Mouse (Mus musculus) adrenal gland, adult 2 months (tissue): ENCODE results near the gene Fam131a. TPM values are rescaled to one million over a fixed set of nuclear protein-coding genes. Genes with fewer than 3 reads are reported as not detected.
"Not testable (repeated sequence)": the region's sequence is repeated elsewhere in the genome, so short reads cannot be mapped to it uniquely, and the experiment has no call there.

Source experiments
- DNase-seq: peaks from one replicate; pipeline ENCODE4 v3.0.0; 2021
- long read RNA-seq: library from polyadenylated mRNA; stranded (forward); transcript quantifications from one replicate; pipeline ENCODE4 v2.0.0, GENCODE M21; 2021
- polyA plus RNA-seq: library from polyadenylated mRNA; depleted of rRNA; stranded (reverse); fragments of >200 nt; gene quantifications from 2 replicates; pipeline ENCODE4 v1.2.3, GENCODE M21; 2012; rRNA removed
- total RNA-seq, 2 experiments: library from RNA; stranded (reverse); gene quantifications; 2 replicates each; pipeline ENCODE4 v1.2.3; 2021

Gene Fam131a
- total RNA-seq (10 to 100 TPM; 10.3 to 13.3 TPM), polyA plus RNA-seq (24.9 and 29.4 TPM in 2 replicates)
- long read RNA-seq, partial matches to known transcripts, result 0 of 4 reads
- long read RNA-seq, other reads (novel, unspliced or antisense), result 1 of 4 reads

GRCm38 (mm10) chr16:20693111-20693701 is at the start of gene Fam131a:
Fam131a (plus strand) TSS chr16:20693241.
- DNase-seq, result peak; percentile 94

DNA sequence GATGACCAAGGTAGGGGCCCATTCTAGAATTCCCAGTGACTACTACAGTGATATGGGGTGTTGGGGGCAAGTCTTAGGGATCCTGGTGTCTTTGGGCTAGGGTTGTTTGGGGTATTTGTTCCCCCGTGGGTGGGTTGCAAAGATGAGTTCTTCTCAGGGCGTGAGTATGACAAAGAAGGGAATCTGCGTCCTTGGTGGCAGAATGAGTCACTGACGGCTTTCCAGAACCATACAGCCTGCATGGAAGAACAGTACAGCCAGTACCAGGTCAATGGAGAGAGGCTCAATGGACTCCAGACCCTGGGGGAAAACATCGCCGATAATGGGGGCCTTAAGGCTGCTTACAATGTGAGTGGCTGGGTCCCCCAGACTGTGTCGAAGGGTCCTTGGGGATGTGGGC is 49.1 kb upstream of the Fam131a start:
- peak; percentile 80 for DNase-seq

DNA sequence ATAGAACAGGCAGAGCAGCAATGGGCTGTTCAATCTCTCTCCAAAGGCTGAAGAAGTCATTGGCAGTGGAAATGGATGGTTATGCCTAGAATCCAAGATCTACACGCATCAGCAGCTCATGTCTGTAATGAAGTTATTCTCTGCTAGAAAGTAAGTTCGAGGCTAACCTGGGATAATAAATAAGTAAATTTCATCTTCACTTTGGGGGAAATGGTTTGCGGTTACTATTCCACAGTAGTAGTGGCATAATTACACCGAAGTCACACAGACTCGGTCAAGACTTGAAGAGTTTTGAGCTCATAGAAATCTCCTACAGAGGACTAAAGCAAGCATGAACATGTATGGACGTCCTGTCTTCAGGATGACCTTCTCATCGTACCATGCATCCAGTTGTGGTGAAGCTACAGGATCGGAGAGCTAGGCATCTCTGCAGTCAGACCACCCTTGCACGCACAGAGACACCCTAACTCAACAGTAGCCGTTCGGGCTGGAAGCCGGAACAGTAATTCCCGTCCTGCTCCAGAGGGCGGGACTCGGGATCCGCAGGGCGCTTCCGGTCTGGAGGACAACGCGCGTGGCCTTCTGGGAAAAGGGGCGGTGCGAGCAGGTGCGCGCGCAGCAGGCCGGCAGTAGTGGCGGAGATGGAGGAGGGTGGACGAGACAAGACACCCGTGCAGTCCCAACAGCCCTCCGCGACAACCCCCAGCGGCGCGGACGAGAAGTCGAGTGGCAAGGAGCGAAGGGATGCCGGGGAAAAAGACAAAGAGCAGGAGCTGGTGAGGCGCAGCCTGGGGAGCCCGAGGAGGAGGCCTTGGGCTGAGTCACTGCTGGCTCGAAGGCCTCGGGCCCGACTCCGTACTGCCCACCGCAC is 41.7 kb upstream of the Fam131a start, which contains the start of gene Psmd2:
Gene Psmd2, plus strand, starts transcription at position 577 of the 871 bp plus-strand sequence.
- peak; percentile 98 for DNase-seq

DNA sequence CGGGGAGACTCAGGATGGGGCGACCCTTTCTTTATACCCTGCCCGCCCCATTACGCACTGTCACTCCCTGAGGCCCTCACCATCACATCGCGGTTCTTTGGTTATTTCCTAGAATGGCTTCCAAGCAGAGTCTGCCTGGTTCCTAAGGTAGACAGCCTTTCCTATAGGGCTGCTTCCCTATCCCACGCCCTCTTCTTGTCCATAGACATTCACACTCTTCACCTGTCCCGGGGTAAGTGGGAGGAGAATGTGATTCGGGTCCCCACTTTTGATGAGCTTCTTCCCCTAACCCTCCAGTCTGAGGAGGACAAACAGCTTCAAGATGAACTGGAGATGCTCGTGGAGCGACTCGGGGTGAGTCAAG is 41.1 kb upstream of the Fam131a start:
- DNase-seq, result no peak

DNA sequence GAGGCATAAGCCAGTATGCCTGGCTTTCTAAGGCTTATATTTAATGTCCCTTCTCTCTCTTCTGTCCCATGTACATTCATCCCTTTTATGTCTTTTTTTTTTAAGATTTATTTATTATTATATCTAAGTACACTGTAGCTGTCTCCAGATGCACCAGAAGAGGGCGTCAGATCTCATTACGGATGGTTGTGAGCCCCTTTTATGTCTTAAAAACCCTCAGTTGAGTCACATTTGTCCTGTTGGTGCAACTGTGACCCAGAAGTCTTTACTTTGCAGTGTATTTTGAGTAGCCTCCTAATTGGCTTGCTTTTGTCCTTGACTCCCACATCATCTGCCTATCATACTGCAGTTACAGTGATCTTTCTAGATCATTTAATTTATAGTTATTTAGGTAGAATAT is 39.7 kb upstream of the Fam131a start:
- no peak for DNase-seq

DNA sequence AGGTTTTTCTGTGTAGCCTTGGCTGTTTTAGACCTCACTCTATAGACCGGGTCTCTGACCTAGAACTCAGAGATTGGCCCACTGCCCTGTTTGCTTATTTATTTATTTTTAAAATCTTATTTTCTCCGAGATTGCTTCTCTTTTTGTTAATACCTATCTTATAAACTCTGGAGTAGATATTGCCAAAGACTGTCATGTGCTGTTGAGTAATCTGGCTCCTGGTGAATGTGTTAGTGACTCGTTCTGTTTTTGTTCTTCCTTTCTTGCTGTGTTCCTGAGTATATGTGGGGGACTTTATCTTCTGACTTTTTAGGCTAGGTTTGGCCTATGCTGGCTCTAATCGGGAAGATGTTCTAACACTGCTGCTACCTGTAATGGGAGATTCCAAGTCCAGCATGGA is 35.4 kb upstream of the Fam131a start:
- DNase-seq, result no peak

DNA sequence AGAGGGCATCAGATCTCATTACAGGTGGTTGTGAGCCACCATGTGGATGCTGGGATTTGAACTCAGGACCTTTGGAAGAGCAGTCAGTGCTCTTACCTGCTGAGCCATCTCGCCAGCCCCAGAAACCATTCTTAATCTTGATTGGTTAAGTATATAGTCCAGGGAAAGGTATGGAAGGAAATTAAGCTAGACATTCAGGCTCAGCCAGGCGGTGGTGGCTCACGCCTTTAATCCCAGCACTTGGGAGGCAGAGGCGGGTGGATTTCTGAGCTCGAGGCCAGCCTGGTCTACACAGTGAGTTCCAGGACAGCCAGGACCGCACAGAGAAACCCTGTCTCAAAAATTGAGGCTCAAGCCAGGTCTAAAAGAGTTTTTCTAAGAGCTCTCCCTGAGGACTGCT is 25.0 kb upstream of the Fam131a start, which contains the start of gene Eif4g1:
Gene Eif4g1, plus strand, starts transcription at position 301 of the 400 bp plus-strand sequence.
- DNase-seq, result not testable (repeated sequence)

DNA sequence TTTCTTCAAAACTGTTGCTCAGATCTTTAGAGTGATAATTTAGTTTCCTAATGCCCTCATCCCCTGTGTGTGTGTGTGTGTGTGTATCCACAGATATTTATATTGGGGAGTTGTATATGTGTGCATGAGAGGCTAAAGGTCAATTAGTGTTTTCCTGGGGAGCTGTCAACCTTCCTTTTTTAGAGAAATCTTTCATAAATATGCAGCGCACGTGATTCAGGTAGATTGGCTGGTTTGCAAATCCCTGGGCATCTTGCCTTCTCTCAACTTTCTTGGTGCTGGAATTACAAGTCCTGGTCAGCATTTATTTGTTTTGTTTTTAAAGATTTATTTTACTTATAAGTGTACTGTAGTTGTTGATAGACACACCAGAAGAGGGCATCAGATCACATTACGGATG is 22.8 kb upstream of the Fam131a start:
- no peak for DNase-seq

DNA sequence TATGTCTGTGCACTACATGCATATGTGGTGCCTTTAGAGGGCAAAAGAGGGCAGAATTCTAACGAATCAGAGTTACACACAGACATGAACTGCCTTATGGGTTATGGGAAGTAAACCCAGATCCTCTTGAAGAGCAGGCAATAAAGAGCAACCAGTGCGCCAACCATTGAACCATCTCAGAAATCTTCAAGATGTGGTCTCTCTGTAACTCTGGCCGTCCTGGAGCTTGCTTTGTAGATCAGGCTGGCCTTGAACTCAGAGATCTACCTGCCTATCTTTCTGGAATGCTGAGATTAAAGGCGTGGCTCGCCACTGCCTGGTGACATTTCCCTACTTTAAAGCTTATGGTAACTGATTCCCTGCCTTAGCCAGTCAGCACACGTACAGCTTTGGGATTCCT is 21.2 kb upstream of the Fam131a start:
- no peak for DNase-seq

DNA sequence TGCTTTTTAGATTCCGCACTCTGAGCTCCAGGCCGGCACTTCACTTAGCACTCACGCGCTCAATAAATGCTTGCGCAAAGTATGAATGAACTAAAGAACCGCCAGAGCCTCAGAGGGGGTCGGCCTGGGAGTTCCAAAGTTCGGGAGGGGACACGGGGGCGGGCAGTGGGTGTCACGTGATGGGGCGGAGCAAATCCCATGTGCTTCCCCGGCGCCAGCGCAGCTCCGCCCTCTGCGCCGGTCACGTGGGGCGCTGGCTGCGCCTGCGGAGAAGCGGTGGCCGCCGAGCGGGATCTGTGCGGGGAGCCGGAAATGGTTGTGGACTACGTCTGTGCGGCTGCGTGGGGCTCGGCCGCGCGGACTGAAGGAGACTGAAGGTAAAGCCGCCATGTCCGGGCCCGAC is 20.5 kb upstream of the Fam131a start:
- DNase-seq, result peak; percentile 98

GRCm38 (mm10) chr16:20672965-20673705 is 19.9 kb upstream of the Fam131a start:
- DNase-seq, result peak; percentile 80

- DNase-seq, result peak; percentile 76
Observed at GRCm38 (mm10) chr16:20673706-20674303, 19.2 kb upstream of the Fam131a start.

GRCm38 (mm10) chr16:20675213-20675612 is 17.8 kb upstream of the Fam131a start:
- DNase-seq, result no peak

DNA sequence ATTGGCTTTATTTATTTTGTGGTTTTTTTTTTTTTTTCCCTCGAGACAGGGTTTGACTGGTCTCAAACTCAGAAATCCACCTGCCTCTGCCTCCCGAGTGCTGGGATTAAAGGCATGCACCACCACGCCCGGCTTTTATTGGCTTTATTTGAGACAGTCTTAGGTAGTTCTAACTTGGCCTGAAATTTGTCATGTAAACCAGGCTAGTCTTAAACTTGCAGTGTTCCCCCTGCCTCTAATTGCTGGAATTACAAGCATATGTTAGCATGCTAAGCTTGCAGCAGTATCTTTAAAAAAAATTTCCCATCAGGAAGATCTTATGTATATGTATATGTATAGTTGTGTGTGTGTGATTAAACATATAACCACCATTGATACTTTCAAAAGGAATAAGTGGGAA is 16.3 kb upstream of the Fam131a start:
- no peak for DNase-seq

GRCm38 (mm10) chr16:20677380-20677779 is 15.7 kb upstream of the Fam131a start:
- no peak for DNase-seq

DNA sequence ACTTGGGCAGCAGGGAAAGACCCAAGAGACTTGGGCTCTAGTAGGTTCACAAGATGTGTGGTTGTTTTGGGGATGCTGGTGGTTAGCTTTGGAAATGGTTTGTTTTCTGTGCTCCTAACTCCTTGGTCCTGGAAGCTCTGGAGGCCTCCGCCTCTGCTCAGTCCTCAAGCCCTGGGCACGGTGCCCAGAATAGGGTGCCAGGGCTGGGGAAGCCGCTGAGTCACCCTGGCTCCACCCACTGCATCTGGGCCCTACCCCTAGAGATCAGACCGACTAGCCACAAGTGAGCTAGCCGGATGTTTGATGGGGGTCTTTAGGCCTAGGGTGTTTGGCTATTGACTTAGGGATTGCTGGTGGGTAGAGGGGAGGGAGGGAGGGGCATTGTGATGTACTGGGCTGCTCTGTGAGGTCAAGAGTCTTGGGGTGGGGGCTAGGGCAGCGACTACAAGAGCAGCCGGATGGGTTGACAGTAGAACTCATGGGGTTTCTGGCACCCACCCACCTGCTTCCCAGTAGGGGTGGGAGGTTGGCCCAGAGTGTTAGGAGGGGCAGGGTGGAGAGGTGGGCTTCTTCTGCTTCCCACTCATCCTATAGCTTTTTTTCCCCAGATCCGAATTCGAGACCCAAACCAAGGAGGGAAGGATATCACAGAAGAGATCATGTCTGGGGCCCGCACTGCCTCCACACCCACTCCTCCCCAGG is 14.9 kb upstream of the Fam131a start:
- DNase-seq, result peak; percentile 97

GRCm38 (mm10) chr16:20690774-20691173 is 2.3 kb upstream of the Fam131a start:
- DNase-seq, result no peak

DNA sequence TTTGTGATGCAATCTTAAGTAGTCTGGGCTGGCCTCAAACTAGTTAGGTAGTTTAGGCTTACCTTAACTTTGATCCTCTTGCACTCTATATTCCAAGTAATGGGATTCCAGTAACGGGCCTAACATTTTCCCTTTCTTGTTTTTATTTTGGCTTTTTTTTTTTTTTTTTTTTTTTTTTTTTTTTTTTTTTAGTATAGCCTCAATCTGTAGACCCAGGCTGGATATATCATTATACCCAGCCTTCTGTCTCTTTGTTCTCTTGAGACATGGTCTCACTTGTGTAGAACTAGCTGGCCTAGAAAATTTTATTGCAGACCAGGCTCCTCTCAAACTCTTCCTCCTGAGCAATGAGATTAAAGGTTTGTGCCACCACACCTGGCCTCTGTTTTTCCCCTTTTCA is 1.4 kb upstream of the Fam131a start:
- DNase-seq, result no peak

GRCm38 (mm10) chr16:20692241-20692965 is 638 bp upstream of the Fam131a start:
- DNase-seq, result no peak

DNA sequence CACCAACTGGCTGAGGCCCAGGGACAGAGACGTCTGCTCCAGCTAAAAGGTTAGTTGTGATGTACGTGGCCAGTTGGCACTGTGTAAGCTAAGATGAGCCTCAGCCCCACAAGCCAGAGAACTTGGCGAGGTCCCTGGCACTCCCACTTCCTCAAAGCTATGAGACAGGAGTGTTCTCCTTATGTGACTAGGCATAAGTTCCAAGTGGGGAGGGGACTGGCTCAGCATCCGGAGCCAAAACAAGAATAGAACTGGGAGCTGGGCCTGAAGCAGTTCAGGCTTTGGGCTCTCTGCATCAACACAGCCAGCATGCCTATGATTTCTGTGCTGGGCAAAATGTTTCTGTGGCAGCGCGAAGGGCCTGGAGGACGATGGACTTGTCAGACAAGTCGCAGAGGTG is 1.7 kb downstream of the Fam131a start:
- no peak for DNase-seq
